Mouse (Mus musculus) midbrain, embryonic 15.5 days (tissue): ENCODE data around the gene Fgfr2. TPM values are rescaled to one million over a fixed set of nuclear protein-coding genes. Genes with fewer than 3 reads are reported as not detected.

Experiments used
- ATAC-seq: fragments of 200-750 bp; cut with Nextera tagmentation; replicated peaks from 2 replicates; pipeline ENCODE4 v1.8.0; 2017; ENCODE audit warnings: moderate TSS enrichment
- H3K27ac ChIP-seq: fragments of 300-500 bp; sonication (generic); 2 replicates; pipeline ENCODE4 v1.5.1; 2015; ENCODE audit warnings: mild to moderate bottlenecking, inconsistent platforms
- H3K27me3 ChIP-seq: fragments of 300-500 bp; sonication (generic); replicated peaks from 2 replicates; pipeline ENCODE4 v1.6.1; 2015; ENCODE audit warnings: inconsistent platforms
- H3K36me3 ChIP-seq: fragments of 300-500 bp; sonication (generic); replicated peaks from 2 replicates; pipeline ENCODE4 v1.6.1; 2015; ENCODE audit warnings: inconsistent platforms
- H3K4me1 ChIP-seq: fragments of 300-500 bp; sonication (generic); 2 replicates; pipeline ENCODE4 v1.6.1; 2015; ENCODE audit warnings: inconsistent platforms
- H3K4me2 ChIP-seq: fragments of 300-500 bp; sonication (generic); 2 replicates; pipeline ENCODE4 v1.6.1; 2015; ENCODE audit warnings: inconsistent platforms, mild to moderate bottlenecking, moderate library complexity
- H3K4me3 ChIP-seq: fragments of 300-500 bp; sonication (generic); 2 replicates; pipeline ENCODE4 v1.5.1; 2015; ENCODE audit warnings: mild to moderate bottlenecking, inconsistent platforms
- H3K9ac ChIP-seq: fragments of 300-500 bp; sonication (generic); 2 replicates; pipeline ENCODE4 v1.6.1; 2015; ENCODE audit warnings: mild to moderate bottlenecking, inconsistent platforms
- H3K9me3 ChIP-seq: fragments of 300-500 bp; sonication (generic); 2 replicates; pipeline ENCODE4 v1.6.1; 2016; ENCODE audit warnings: inconsistent platforms
- WGBS: fragments of 180-500 bp; shearing (Covaris S2); methylation state at CpG from one replicate; pipeline ENCODE4 v1.1.7; 2015; ENCODE audit warnings: mixed read lengths; 5-methylcytosine and 5-hydroxymethylcytosine counted together
- polyA plus RNA-seq: library from polyadenylated mRNA; unstranded; fragments of >200 nt; fragmentation: Nextera tagmentation; extraction: Ambion mirVana; gene quantifications from 2 replicates; pipeline ENCODE4 v1.2.1, GENCODE M21; 2015

Fgfr2 gene
- polyA plus RNA-seq, 1 experiment from 2014 or later: 23.3 TPM

GRCm38 (mm10) chr7:132842455-132842854 is 280.7 kb downstream of the Fgfr2 start:
- H3K36me3 ChIP-seq: 0 out of 2 replicates have a peak, but pooled peaks cover 3% of the 10 kb centered on the region
- no peak overlapping the region for H3K4me2 ChIP-seq
- H3K27me3 ChIP-seq: no peaks in the 10 kb centered on the region
- no peak overlapping the region for H3K4me3 ChIP-seq
- H3K4me1 ChIP-seq: no peaks in the 10 kb centered on the region
- no peak for ATAC-seq
- no peaks in the 10 kb centered on the region for H3K9me3 ChIP-seq
- 96% methylated on average over 1 of the region's 1 CpGs for WGBS
- no peak overlapping the region for H3K27ac ChIP-seq
- no peak overlapping the region for H3K9ac ChIP-seq

DNA sequence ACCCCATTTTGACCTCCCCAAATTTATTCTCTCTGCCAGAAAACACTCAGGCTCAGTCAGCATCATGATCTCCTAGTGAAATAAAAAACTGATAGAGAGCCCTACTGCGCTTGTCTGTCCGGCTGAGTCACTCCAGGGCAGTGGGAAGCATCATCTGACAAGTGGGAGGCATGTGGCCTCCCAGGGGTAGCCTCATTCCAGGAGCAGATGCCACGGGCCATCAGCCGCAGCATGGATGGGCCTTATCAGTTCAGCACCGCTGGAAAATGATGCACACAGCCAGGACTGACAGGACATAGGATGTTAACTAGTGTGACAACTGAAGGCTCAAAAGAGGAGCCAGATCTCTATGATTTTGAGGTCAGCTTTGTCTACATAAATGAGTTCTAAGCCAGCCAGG is 281.9 kb downstream of the Fgfr2 start:
- Histone ChIP-seq H3K27ac (no peak overlapping the region), H3K36me3 (0 out of 2 replicates have a peak, but pooled peaks cover under 1% of the 10 kb centered on the region), H3K4me1 (no peaks in the 10 kb centered on the region), H3K4me3 (no peak overlapping the region), H3K9me3 (no peaks in the 10 kb centered on the region), H3K4me2 (no peak overlapping the region), H3K9ac (no peak overlapping the region), H3K27me3 (no peaks in the 10 kb centered on the region)
- WGBS: 86% methylated on average over 5 of the region's 5 CpGs
- ATAC-seq: no peak

GRCm38 (mm10) chr7:132830955-132831354 is 292.2 kb downstream of the Fgfr2 start:
- 74% methylated on average over 4 of the region's 4 CpGs for WGBS
- ATAC-seq: no peak
- Histone ChIP-seq H3K9ac (no peak overlapping the region), H3K4me3 (no peak overlapping the region), H3K36me3 (peaks cover 15% of the 10 kb centered on the region; the same call in 1 of the 2 replicates), H3K27ac (no peak overlapping the region), H3K4me1 (no peaks in the 10 kb centered on the region), H3K9me3 (no peaks in the 10 kb centered on the region), H3K4me2 (no peak overlapping the region), H3K27me3 (no peaks in the 10 kb centered on the region)

DNA sequence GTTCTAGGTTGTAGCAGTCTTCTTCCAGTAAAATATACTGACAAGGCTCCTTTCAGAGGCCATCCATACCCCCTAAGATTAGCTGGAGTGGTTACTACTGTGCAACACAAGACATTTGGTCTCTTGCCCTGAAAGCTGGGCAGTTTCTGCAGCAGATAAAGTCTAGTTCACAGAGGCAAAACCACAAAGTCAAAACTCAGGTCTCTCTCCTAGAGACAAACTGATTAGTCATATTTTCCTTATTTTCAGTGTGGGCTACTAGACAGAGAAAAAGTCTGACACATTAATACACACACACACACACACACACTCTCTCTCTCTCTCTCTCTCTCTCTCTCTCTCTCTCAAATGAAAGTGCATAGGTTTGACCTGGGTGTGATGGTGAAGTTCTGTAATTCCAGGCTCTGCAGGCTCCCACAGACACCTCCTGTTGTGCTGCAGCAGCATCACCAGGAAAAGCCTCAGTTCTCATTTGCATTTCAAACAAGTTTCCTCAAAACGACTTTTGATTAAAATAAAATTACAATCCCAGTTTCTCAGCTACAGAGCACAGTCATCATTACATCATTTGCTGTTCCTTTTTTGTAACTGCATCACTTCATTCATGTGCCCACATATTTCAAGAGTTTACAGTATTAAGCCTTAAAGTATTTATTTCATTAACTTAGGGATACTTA is 298.7 kb downstream of the Fgfr2 start:
- H3K9me3 ChIP-seq: no peaks in the 10 kb centered on the region
- H3K4me2 ChIP-seq: no peak overlapping the region
- H3K27ac ChIP-seq: no peak overlapping the region
- H3K36me3 ChIP-seq: 0 out of 2 replicates have a peak, but pooled peaks cover 10% of the 10 kb centered on the region
- no peak for ATAC-seq
- no peak overlapping the region for H3K9ac ChIP-seq
- no peaks in the 10 kb centered on the region for H3K4me1 ChIP-seq
- no peaks in the 10 kb centered on the region for H3K27me3 ChIP-seq
- WGBS: 20% methylated on average over 1 of the region's 1 CpGs
- no peak overlapping the region for H3K4me3 ChIP-seq

GRCm38 (mm10) chr7:132823832-132824231 is 299.3 kb downstream of the Fgfr2 start:
- ATAC-seq: no peak
- H3K4me3 ChIP-seq: no peak overlapping the region
- 0 out of 2 replicates have a peak, but pooled peaks cover 10% of the 10 kb centered on the region for H3K36me3 ChIP-seq
- H3K9ac ChIP-seq: no peak overlapping the region
- H3K27me3 ChIP-seq: no peaks in the 10 kb centered on the region
- no peaks in the 10 kb centered on the region for H3K4me1 ChIP-seq
- no peak overlapping the region for H3K4me2 ChIP-seq
- no peak overlapping the region for H3K27ac ChIP-seq
- H3K9me3 ChIP-seq: no peaks in the 10 kb centered on the region

DNA sequence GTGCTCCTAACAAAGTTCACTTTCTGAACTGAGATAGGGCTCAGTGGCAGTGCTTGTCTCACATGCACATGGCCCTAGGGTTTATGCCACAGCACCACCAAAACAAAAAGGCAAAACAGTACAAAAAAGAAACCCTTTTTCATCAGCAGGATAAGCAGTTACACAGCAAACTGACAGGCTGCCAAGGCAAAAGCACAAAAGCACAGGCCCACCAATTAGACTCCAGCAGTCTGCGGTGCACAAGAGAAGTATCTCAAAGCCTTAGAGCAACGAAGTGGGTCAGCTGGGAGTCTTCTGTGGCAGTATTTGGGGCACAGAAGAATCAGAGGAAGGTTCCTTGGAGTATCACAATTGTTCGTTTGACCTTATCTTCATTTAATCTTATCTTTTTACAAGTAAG is 302.5 kb downstream of the Fgfr2 start:
- ATAC-seq: no peak
- Histone ChIP-seq H3K9me3 (no peaks in the 10 kb centered on the region), H3K36me3 (0 out of 2 replicates have a peak, but pooled peaks cover 5% of the 10 kb centered on the region), H3K4me3 (no peak overlapping the region), H3K9ac (no peak overlapping the region), H3K4me2 (no peak overlapping the region), H3K27ac (no peak overlapping the region), H3K4me1 (no peaks in the 10 kb centered on the region), H3K27me3 (no peaks in the 10 kb centered on the region)
- 64% methylated on average over 3 of the region's 3 CpGs for WGBS

- ATAC-seq: no peak
- no peaks in the 10 kb centered on the region for H3K36me3 ChIP-seq
- 51% methylated on average over 6 of the region's 6 CpGs for WGBS
- no peaks in the 10 kb centered on the region for H3K9me3 ChIP-seq
- H3K27ac ChIP-seq: no peak overlapping the region
- no peak overlapping the region for H3K4me3 ChIP-seq
- H3K9ac ChIP-seq: no peak overlapping the region
- H3K4me1 ChIP-seq: peaks cover 17% of the 10 kb centered on the region
- no peak overlapping the region for H3K4me2 ChIP-seq
- H3K27me3 ChIP-seq: no peaks in the 10 kb centered on the region
Observed at GRCm38 (mm10) chr7:132817056-132817455, 306.1 kb downstream of the Fgfr2 start.

DNA sequence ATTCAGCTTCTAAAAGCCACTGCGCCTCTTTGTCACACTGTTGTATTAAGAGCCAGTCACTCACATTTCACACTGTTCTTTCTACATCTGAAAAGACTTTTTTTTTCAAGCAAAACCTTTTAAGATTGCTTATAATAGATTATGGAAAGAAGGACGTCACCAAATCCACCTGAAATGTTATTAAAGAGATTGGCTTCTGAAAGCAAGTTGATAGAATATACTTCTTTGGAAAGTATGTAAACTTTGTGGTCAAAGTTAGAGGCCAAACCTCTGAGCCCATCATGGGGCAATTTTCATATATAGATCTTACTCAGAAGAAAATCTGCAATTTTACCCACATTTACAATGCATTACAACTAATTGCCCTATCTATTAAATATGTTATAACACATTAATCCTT is 306.6 kb downstream of the Fgfr2 start:
- H3K4me2 ChIP-seq: no peak overlapping the region
- H3K4me1 ChIP-seq: peaks cover 22% of the 10 kb centered on the region
- H3K9ac ChIP-seq: no peak overlapping the region
- no peak for ATAC-seq
- H3K27me3 ChIP-seq: no peaks in the 10 kb centered on the region
- 34% methylated on average over 2 of the region's 2 CpGs for WGBS
- no peak overlapping the region for H3K27ac ChIP-seq
- no peak overlapping the region for H3K4me3 ChIP-seq
- no peaks in the 10 kb centered on the region for H3K36me3 ChIP-seq
- H3K9me3 ChIP-seq: no peaks in the 10 kb centered on the region

DNA sequence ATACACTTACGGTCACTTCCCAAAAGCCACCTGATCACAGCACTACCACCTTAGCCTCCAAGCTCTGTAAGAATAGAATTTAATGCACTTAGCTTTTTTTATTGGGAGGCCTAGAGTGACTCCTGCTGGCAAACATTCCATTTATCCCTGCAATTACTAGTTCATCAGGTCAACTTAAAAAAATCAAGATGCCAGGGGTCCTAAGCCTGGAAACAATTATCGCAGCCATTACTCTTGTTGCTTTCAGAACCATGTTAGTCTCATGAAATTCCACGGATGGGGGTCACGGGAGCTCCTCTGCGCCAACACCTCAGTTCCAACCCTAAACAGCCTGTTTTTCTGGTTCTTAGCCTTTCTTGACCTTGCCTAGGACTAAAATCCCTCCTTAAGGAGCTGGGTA is 308.1 kb downstream of the Fgfr2 start:
- Histone ChIP-seq H3K4me3 (no peak overlapping the region), H3K27me3 (no peaks in the 10 kb centered on the region), H3K36me3 (no peaks in the 10 kb centered on the region), H3K9ac (no peak overlapping the region), H3K27ac (no peak overlapping the region), H3K4me1 (peaks cover 35% of the 10 kb centered on the region), H3K4me2 (no peak overlapping the region), H3K9me3 (no peaks in the 10 kb centered on the region)
- 78% methylated on average over 5 of the region's 5 CpGs for WGBS
- no peak for ATAC-seq

- Histone ChIP-seq H3K4me2 (peak overlapping the region; percentile 77), H3K27ac (peak overlapping the region; percentile 86), H3K9ac (peak overlapping the region; percentile 53), H3K27me3 (no peaks in the 10 kb centered on the region), H3K36me3 (no peaks in the 10 kb centered on the region), H3K4me1 (peaks cover 45% of the 10 kb centered on the region), H3K4me3 (peak overlapping the region; percentile 79), H3K9me3 (no peaks in the 10 kb centered on the region)
- under 1% methylated on average over 7 of the region's 7 CpGs for WGBS
- ATAC-seq: no peak
Observed at GRCm38 (mm10) chr7:132814089-132814450, 309.1 kb downstream of the Fgfr2 start.

DNA sequence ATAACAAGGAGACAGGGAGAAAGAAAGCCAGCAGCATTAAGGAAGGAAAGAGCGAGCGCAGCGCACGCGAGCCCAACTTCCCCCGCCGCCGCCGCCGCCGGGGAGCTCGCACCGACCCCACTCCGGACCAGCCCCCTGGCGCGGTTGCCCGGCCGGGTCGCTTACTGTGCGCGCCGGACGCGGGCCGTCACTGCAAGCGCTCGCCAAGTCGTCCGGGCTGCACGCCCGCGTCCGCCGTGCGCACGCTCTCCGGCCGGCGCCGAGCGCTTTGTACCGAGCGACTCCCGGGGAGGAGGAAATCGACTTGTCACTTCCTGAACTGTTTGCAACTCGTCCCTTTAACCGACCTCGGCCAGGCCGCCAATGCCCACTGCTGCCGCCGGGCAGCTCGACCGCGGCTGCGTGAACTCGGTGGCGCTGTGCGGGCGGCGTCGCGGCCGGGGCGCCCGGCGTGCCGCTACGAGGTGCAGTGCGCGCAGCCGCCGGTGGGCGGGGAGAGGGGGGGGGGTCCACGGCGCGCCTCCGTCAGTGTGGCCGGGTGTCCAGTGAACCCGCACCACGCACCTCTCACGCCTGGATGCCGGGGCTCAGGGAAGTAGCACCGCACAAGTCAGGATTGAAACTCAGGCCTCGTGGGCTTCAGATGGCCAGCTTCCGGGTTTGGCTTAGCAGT is 309.6 kb downstream of the Fgfr2 start, which contains the start of gene Fam53b:
Fam53b (minus strand) TSS at position 471 of the 673 bp plus-strand sequence.
- Histone ChIP-seq H3K4me2 (peak within 1 kb of the TSS; percentile 77), H3K27ac (peak within 1 kb of the TSS; percentile 86), H3K9ac (peak within 1 kb of the TSS; percentile 53), H3K36me3 (no peaks in the 10 kb centered on the region), H3K4me3 (peak within 1 kb of the TSS; percentile 79), H3K4me1 (peaks cover 50% of the 10 kb centered on the region), H3K27me3 (no peaks in the 10 kb centered on the region), H3K9me3 (no peaks in the 10 kb centered on the region)
- under 1% methylated on average over 82 of the region's 85 CpGs for WGBS
- ATAC-seq: peak; percentile 80

GRCm38 (mm10) chr7:132812619-132813415 is 310.3 kb downstream of the Fgfr2 start:
- Histone ChIP-seq H3K27ac (peak overlapping the region; percentile 86), H3K4me1 (peaks cover 57% of the 10 kb centered on the region), H3K36me3 (no peaks in the 10 kb centered on the region), H3K9ac (peak overlapping the region; percentile 53), H3K4me2 (peak overlapping the region; percentile 77), H3K9me3 (no peaks in the 10 kb centered on the region), H3K27me3 (no peaks in the 10 kb centered on the region), H3K4me3 (peak overlapping the region; percentile 79)
- WGBS: under 1% methylated on average over 58 of the region's 59 CpGs
- peak; percentile 38 for ATAC-seq
